Mouse (Mus musculus): ENCODE data around the gene Olfr574.

Olfr574 gene

DNA sequence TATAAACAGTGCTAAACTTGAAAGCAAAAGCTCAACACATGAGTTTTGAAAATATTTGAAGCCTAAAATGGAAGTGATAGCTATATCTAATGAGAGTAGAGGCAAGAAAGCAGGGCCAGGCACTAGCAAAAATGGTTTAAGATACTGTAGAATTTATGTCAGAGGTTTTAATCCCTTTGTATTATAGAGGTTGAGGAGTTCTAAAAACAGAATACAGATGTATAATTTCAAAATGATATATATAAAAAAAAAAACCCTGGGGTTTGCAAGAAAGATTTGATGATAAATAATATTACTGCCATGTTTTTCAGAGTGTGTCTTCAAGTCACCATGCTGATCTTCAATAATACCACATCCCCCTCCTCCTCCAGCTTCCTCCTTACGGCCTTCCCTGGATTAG lies at the start of gene Olfr574:
Olfr574 (plus strand) TSS at position 301 of the 400 bp plus-strand sequence.
- Histone ChIP-seq H3K4me3 (replicated peaks; ENCODE audit: low read length) (no peak within 1 kb of the TSS), H3K4me1 (replicated peaks; ENCODE audit: low read depth, low read length) (no peaks in the 10 kb centered on the region), H3K36me3 (ENCODE audit: insufficient read depth, low read length) (no peaks in the 10 kb centered on the region), H3K9me3 (ENCODE audit: low read length) (no peaks in the 10 kb centered on the region), H3K27me3 (ENCODE audit: insufficient read depth, low read length) (no peaks in the 10 kb centered on the region)
- TF ChIP-seq NANOG (IDR thresholded peaks at IDR 0.05; ENCODE audit: borderline replicate concordance, low read length), result no peak
- TF ChIP-seq POU5F1 (IDR thresholded peaks at IDR 0.05; ENCODE audit: borderline replicate concordance, low read length), result no peak
- no peak for TF ChIP-seq CTCF (conservative IDR thresholded peaks at IDR 0.05; ENCODE audit: low read length)

DNA sequence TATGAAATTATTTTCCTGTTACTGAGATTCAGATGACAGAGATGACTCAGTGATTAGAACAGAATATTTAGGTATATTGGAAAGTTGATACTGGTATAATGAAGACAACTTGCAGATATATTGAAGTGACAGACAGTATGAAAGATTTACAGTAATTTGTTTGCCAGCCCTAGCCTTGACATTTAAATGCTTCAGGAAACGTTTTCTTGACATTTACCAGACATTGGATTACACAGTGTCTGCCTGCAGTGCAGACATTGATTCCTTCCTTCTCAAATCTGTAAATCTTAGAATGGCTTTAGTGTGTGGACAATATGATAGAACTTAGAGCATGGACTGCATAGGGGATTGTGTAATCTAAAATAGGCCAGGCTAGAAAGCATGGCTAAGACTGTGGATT lies 33.0 kb upstream of the Olfr574 start:
- no peaks in the 10 kb centered on the region for H3K27me3 ChIP-seq (ENCODE audit: insufficient read depth, low read length)
- no peaks in the 10 kb centered on the region for H3K4me1 ChIP-seq (replicated peaks; ENCODE audit: low read depth, low read length)
- no peaks in the 10 kb centered on the region for H3K36me3 ChIP-seq (ENCODE audit: insufficient read depth, low read length)

DNA sequence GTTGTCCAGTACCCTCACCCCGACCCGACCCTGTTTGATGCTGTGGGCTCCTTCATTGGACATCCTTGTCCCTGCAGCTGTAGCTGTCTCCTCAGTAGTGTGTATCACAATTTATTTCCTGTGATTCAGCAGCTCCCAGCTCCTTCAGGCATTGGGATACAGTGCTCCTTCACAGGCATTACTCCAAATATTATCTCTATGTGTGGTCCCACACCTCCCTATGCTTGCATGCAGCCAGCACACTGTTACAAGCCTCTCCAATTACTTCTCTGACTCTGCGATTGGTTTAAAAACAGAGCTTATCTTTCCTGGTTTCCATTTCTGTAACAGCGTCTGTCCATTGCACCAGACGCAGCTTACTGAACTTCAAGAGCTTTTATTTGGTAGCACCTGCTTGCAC lies 31.9 kb upstream of the Olfr574 start:
- H3K36me3 ChIP-seq (ENCODE audit: insufficient read depth, low read length), result no peaks in the 10 kb centered on the region
- H3K4me3 ChIP-seq (replicated peaks; ENCODE audit: low read length), result no peak overlapping the region
- TF ChIP-seq POU5F1 (IDR thresholded peaks at IDR 0.05; ENCODE audit: borderline replicate concordance, low read length) (no peak), NANOG (IDR thresholded peaks at IDR 0.05; ENCODE audit: borderline replicate concordance, low read length) (no peak), CTCF (conservative IDR thresholded peaks at IDR 0.05; ENCODE audit: low read length) (no peak)
- no peaks in the 10 kb centered on the region for H3K27me3 ChIP-seq (ENCODE audit: insufficient read depth, low read length)
- no peaks in the 10 kb centered on the region for H3K9me3 ChIP-seq (ENCODE audit: low read length)
- H3K4me1 ChIP-seq (replicated peaks; ENCODE audit: low read depth, low read length), result no peaks in the 10 kb centered on the region

More for the DNA sequence above, 33.0 kb upstream of the Olfr574 start:
- H3K4me3 ChIP-seq (replicated peaks; ENCODE audit: low read length), result no peak overlapping the region
- TF ChIP-seq CTCF (conservative IDR thresholded peaks at IDR 0.05; ENCODE audit: low read length) (no peak), POU5F1 (IDR thresholded peaks at IDR 0.05; ENCODE audit: borderline replicate concordance, low read length) (no peak), NANOG (IDR thresholded peaks at IDR 0.05; ENCODE audit: borderline replicate concordance, low read length) (no peak)
- no peaks in the 10 kb centered on the region for H3K9me3 ChIP-seq (ENCODE audit: low read length)

DNA sequence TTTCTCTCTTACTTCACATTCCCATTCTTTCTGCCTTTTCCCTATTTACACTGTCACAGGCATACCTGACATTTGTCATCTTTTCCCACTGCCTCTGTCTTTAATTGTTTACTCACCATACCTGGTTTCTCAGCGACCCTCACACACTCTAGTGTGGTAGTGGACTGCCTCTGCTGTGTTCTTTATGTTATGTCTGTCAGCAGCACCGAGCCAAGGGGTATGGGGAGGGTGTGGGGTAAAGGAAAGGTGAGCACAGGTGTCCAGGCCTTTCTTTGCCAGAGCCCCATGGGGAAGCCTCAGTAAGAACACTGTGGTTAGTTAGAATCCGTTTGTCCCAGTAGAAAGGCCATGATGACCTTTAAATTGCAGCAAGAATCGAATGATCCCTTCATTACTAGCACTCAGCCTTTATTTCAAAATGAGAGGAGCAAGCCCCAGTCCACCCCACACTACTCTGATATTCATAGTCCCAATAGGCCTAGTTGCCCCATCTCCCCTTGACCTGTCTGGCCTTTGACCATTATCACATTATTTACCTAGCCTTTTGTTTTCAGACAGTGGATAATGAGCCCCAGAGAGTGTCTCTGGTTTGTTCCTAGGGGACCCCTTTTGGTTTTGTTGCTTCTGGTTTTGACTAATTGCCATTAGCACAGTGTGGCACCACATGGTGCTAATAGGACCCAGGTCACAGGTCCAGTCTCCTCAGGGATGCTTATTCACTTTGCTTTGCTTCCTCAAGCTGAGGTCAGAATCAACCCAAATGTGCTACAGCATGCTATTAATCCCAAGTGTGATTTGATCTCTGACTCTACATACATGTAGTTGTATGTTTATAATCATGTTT lies 31.0 kb upstream of the Olfr574 start, which contains the start of gene Olfr571:
Olfr571 (minus strand) TSS at position 505 of the 844 bp plus-strand sequence.
- no peaks in the 10 kb centered on the region for H3K9me3 ChIP-seq (ENCODE audit: low read length)
- no peaks in the 10 kb centered on the region for H3K4me1 ChIP-seq (replicated peaks; ENCODE audit: low read depth, low read length)
- H3K4me3 ChIP-seq (replicated peaks; ENCODE audit: low read length), result no peak within 1 kb of the TSS
- TF ChIP-seq CTCF (conservative IDR thresholded peaks at IDR 0.05; ENCODE audit: low read length), result no peak
- no peak for TF ChIP-seq POU5F1 (IDR thresholded peaks at IDR 0.05; ENCODE audit: borderline replicate concordance, low read length)
- no peak for TF ChIP-seq NANOG (IDR thresholded peaks at IDR 0.05; ENCODE audit: borderline replicate concordance, low read length)
- no peaks in the 10 kb centered on the region for H3K36me3 ChIP-seq (ENCODE audit: insufficient read depth, low read length)
- no peaks in the 10 kb centered on the region for H3K27me3 ChIP-seq (ENCODE audit: insufficient read depth, low read length)

DNA sequence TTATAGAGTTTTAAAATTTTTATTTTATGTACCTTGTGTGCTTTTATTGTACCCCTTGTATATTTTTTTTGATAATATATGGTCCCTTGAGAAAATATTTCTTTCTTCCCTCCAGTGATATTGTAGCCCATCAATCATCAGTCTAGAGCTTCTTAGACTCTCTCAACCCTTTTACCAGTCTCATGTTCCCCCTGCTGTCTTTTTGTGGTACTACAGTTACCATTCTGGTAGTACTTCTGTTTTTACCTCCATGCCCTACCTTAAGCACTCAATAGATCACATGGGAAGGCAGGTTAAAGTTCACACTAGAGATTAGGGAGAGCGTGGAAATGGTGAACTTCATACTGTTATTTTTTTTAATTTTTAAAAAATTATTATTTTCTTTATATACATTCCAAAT lies 28.6 kb upstream of the Olfr574 start:
- no peak overlapping the region for H3K4me3 ChIP-seq (replicated peaks; ENCODE audit: low read length)
- TF ChIP-seq CTCF (conservative IDR thresholded peaks at IDR 0.05; ENCODE audit: low read length), result peak; percentile 74
- TF ChIP-seq NANOG (IDR thresholded peaks at IDR 0.05; ENCODE audit: borderline replicate concordance, low read length), result no peak
- H3K36me3 ChIP-seq (ENCODE audit: insufficient read depth, low read length), result no peaks in the 10 kb centered on the region
- H3K4me1 ChIP-seq (replicated peaks; ENCODE audit: low read depth, low read length), result no peaks in the 10 kb centered on the region
- no peaks in the 10 kb centered on the region for H3K9me3 ChIP-seq (ENCODE audit: low read length)
- H3K27me3 ChIP-seq (ENCODE audit: insufficient read depth, low read length), result no peaks in the 10 kb centered on the region

DNA sequence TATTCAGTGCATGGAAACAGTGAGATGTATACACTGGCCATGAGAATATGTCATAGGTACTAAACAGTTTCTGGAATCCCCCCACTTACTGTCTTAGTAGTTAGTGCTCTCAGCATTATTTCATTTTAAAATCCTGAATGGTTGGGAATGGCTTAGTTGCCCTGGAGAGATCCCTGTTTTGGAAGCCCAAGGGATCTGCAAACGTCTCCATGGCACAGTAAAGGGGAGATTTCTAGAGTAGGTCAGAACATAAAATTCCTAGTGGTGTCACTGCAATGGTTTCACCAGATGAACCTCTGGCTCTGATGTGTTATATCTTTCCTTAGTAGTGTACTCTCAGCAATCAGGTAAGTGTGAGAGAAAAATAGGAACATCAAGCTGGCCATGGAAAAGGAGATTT lies 24.2 kb upstream of the Olfr574 start, which contains the start of gene Olfr572:
Olfr572 (plus strand) TSS at position 301 of the 400 bp plus-strand sequence.
- Histone ChIP-seq H3K9me3 (ENCODE audit: low read length) (no peaks in the 10 kb centered on the region), H3K27me3 (ENCODE audit: insufficient read depth, low read length) (no peaks in the 10 kb centered on the region), H3K36me3 (ENCODE audit: insufficient read depth, low read length) (no peaks in the 10 kb centered on the region), H3K4me1 (replicated peaks; ENCODE audit: low read depth, low read length) (no peaks in the 10 kb centered on the region), H3K4me3 (replicated peaks; ENCODE audit: low read length) (no peak within 1 kb of the TSS)
- no peak for TF ChIP-seq NANOG (IDR thresholded peaks at IDR 0.05; ENCODE audit: borderline replicate concordance, low read length)

DNA sequence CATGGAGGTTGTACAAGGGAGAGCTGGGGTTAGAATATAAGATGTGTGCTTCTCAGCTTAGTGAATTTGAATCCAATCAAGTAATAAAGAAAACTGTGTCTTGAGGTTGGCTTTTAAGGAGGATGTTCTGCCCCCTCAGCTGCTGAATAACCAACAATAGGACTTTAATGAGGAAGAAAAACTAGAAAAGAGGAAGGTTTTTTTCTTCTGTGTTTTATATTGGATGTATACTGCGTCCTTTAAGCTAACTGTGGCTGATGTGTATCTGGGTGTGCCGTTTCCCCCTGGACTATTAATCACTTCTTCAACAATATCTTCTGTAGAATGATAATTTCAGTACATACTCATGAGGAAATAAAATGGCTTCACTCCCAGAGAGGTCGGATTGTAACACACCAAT lies 21.2 kb upstream of the Olfr574 start:
- H3K36me3 ChIP-seq (ENCODE audit: insufficient read depth, low read length), result no peaks in the 10 kb centered on the region
- H3K4me1 ChIP-seq (replicated peaks; ENCODE audit: low read depth, low read length), result no peaks in the 10 kb centered on the region
- TF ChIP-seq POU5F1 (IDR thresholded peaks at IDR 0.05; ENCODE audit: borderline replicate concordance, low read length) (no peak), NANOG (IDR thresholded peaks at IDR 0.05; ENCODE audit: borderline replicate concordance, low read length) (no peak), CTCF (conservative IDR thresholded peaks at IDR 0.05; ENCODE audit: low read length) (no peak)

DNA sequence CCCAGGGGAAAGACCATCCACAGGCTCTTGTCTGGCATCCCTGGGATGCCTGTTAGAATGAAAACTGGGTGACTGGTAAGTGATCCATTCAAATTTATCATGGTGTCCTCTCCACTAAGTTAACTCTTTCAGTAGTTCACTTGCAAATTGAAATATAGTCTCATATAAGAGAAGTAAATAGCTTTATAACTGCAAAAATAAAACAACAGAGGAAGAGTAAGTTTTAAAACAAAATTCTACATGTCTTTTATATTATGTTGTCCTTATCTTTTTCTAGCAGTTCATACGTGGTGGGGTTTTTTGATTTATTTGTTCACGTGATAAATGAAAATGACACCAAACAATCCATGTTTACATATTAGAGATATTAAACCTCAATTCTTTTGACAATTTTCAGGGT lies 5.8 kb upstream of the Olfr574 start, which contains the start of gene Olfr573-ps1:
Olfr573-ps1 (minus strand) TSS at position 101 of the 400 bp plus-strand sequence.
- no peaks in the 10 kb centered on the region for H3K9me3 ChIP-seq (ENCODE audit: low read length)
- no peaks in the 10 kb centered on the region for H3K36me3 ChIP-seq (ENCODE audit: insufficient read depth, low read length)
- no peaks in the 10 kb centered on the region for H3K4me1 ChIP-seq (replicated peaks; ENCODE audit: low read depth, low read length)
- TF ChIP-seq POU5F1 (IDR thresholded peaks at IDR 0.05; ENCODE audit: borderline replicate concordance, low read length), result no peak
- TF ChIP-seq CTCF (conservative IDR thresholded peaks at IDR 0.05; ENCODE audit: low read length), result no peak
- no peak for TF ChIP-seq NANOG (IDR thresholded peaks at IDR 0.05; ENCODE audit: borderline replicate concordance, low read length)
- no peaks in the 10 kb centered on the region for H3K27me3 ChIP-seq (ENCODE audit: insufficient read depth, low read length)
- H3K4me3 ChIP-seq (replicated peaks; ENCODE audit: low read length), result no peak within 1 kb of the TSS

More for the DNA sequence above, 21.2 kb upstream of the Olfr574 start:
- Histone ChIP-seq H3K9me3 (ENCODE audit: low read length) (no peaks in the 10 kb centered on the region), H3K4me3 (replicated peaks; ENCODE audit: low read length) (no peak overlapping the region), H3K27me3 (ENCODE audit: insufficient read depth, low read length) (no peaks in the 10 kb centered on the region)

Measured in E14TG2a.4 (cell line).